Mouse (Mus musculus): ENCODE results near the gene Tnni2. TPM values are rescaled to one million over a fixed set of nuclear protein-coding genes. Genes with fewer than 3 reads are reported as not detected.

Tnni2 gene
- total RNA-seq, 2 experiments from 2014 or later: not detected

- peak; percentile 55 to 80 for DNase-seq (ENCODE audit: low spot score in 2 of 2)
- peak; percentile 92 for TF ChIP-seq CTCF (conservative IDR thresholded peaks at IDR 0.05)
- H3K4me3 ChIP-seq: no peak overlapping the region
- no peak overlapping the region for H3K27ac ChIP-seq
Measured at GRCm38 (mm10) chr7:142435524-142435923, 6.1 kb upstream of the Tnni2 start.

- H3K27ac ChIP-seq: no peak overlapping the region
- no peak for DNase-seq (ENCODE audit: low spot score in 2 of 2)
- peak; percentile 38 for TF ChIP-seq CTCF (conservative IDR thresholded peaks at IDR 0.05)
- H3K4me3 ChIP-seq: no peak overlapping the region
Measured at GRCm38 (mm10) chr7:142437324-142437723, 4.3 kb upstream of the Tnni2 start.

GRCm38 (mm10) chr7:142439966-142440365 lies 1.6 kb upstream of the Tnni2 start:
- TF ChIP-seq CTCF (conservative IDR thresholded peaks at IDR 0.05): no peak
- no peak overlapping the region for H3K4me3 ChIP-seq
- no peak overlapping the region for H3K27ac ChIP-seq
- no peak for DNase-seq (ENCODE audit: low spot score in 2 of 2)

- Histone ChIP-seq H3K4me3 (no peak overlapping the region), H3K27ac (no peak overlapping the region)
- peak; percentile 83 for TF ChIP-seq CTCF (conservative IDR thresholded peaks at IDR 0.05)
- peak in 1 of 2 experiments; percentile 51 for DNase-seq (ENCODE audit: low spot score in 2 of 2)
Measured at GRCm38 (mm10) chr7:142440657-142441114, 922 bp upstream of the Tnni2 start.

- no peak for TF ChIP-seq CTCF (conservative IDR thresholded peaks at IDR 0.05)
- H3K27ac ChIP-seq: no peak overlapping the region
- no peak for DNase-seq (ENCODE audit: low spot score in 2 of 2)
- no peak overlapping the region for H3K4me3 ChIP-seq
Measured at GRCm38 (mm10) chr7:142442081-142442907, 686 bp downstream of the Tnni2 start.

GRCm38 (mm10) chr7:142442908-142443420 lies 1.4 kb downstream of the Tnni2 start:
- Histone ChIP-seq H3K27ac (peak overlapping the region; percentile 32; the same call in 1 of the 2 replicates), H3K4me3 (no peak overlapping the region)
- no peak for DNase-seq (ENCODE audit: low spot score in 2 of 2)
- no peak for TF ChIP-seq CTCF (conservative IDR thresholded peaks at IDR 0.05)

GRCm38 (mm10) chr7:142443474-142443873 lies 1.9 kb downstream of the Tnni2 start:
- H3K27ac ChIP-seq: peak overlapping the region; percentile 32; the same call in 1 of the 2 replicates
- TF ChIP-seq CTCF (conservative IDR thresholded peaks at IDR 0.05): no peak
- H3K4me3 ChIP-seq: no peak overlapping the region
- no peak for DNase-seq (ENCODE audit: low spot score in 2 of 2)

- Histone ChIP-seq H3K27ac (no peak overlapping the region), H3K4me3 (no peak overlapping the region)
- no peak for TF ChIP-seq CTCF (conservative IDR thresholded peaks at IDR 0.05)
- no peak for DNase-seq (ENCODE audit: low spot score in 2 of 2)
Measured at GRCm38 (mm10) chr7:142444171-142444570, 2.6 kb downstream of the Tnni2 start.

- no peak for TF ChIP-seq CTCF (conservative IDR thresholded peaks at IDR 0.05)
- no peak for DNase-seq (ENCODE audit: low spot score in 2 of 2)
- no peak overlapping the region for H3K27ac ChIP-seq
- H3K4me3 ChIP-seq: no peak overlapping the region
Measured at GRCm38 (mm10) chr7:142445324-142445723, 3.7 kb downstream of the Tnni2 start.

GRCm38 (mm10) chr7:142446264-142446663 lies 4.7 kb downstream of the Tnni2 start:
- Histone ChIP-seq H3K27ac (no peak overlapping the region), H3K4me3 (no peak overlapping the region)
- no peak for TF ChIP-seq CTCF (conservative IDR thresholded peaks at IDR 0.05)
- DNase-seq (ENCODE audit: low spot score in 2 of 2): no peak

GRCm38 (mm10) chr7:142449038-142449617 lies 7.5 kb downstream of the Tnni2 start:
- no peak overlapping the region for H3K27ac ChIP-seq
- no peak for TF ChIP-seq CTCF (conservative IDR thresholded peaks at IDR 0.05)
- no peak overlapping the region for H3K4me3 ChIP-seq
- DNase-seq (ENCODE audit: low spot score in 2 of 2): no peak

GRCm38 (mm10) chr7:142454706-142455105 lies 13.1 kb downstream of the Tnni2 start:
- TF ChIP-seq CTCF (conservative IDR thresholded peaks at IDR 0.05): no peak

GRCm38 (mm10) chr7:142455251-142455650 lies 13.6 kb downstream of the Tnni2 start:
- no peak for TF ChIP-seq CTCF (conservative IDR thresholded peaks at IDR 0.05)
- H3K27ac ChIP-seq: no peak overlapping the region
- no peak for DNase-seq (ENCODE audit: low spot score in 2 of 2)
- H3K4me3 ChIP-seq: no peak overlapping the region

More at GRCm38 (mm10) chr7:142454706-142455105, 13.1 kb downstream of the Tnni2 start:
- Histone ChIP-seq H3K4me3 (no peak overlapping the region), H3K27ac (no peak overlapping the region)
- DNase-seq (ENCODE audit: low spot score in 2 of 2): no peak
